Mouse (Mus musculus): ENCODE measurements around the gene Med19. TPM values are rescaled to one million over a fixed set of nuclear protein-coding genes. Genes with fewer than 3 reads are reported as not detected.

Med19 gene
- total RNA-seq, 1 experiment: 31.4 TPM

GRCm38 (mm10) chr2:84638428-84639220 is 39.6 kb upstream of the Med19 start:
- in situ Hi-C loops (cut with MboI; ENCODE audit: low sequenced_read_pairs in 2 of 2, unreplicated experiment in 2 of 2): no loop called here
- no peaks in the 10 kb centered on the region for H3K36me3 ChIP-seq (ENCODE audit: control insufficient read depth, insufficient read depth, low read length, poor library complexity, severe bottlenecking)
- no peak overlapping the region for H3K9ac ChIP-seq (ENCODE audit: insufficient read depth, low read depth, low read length, poor library complexity, severe bottlenecking)
- H3K4me3 ChIP-seq (ENCODE audit: insufficient read depth in 1 of 2, low read depth in 1 of 2, low read length in 2 of 2, poor library complexity in 1 of 2, severe bottlenecking in 1 of 2): no peak overlapping the region
- H3K9me3 ChIP-seq (ENCODE audit: control insufficient read depth, insufficient read depth, low read depth, low read length): no peaks in the 10 kb centered on the region
- TF ChIP-seq MAFK (IDR thresholded peaks at IDR 0.05; ENCODE audit: insufficient read depth, low read depth, low read length): no peak
- no peak for TF ChIP-seq ZC3H11A (IDR thresholded peaks at IDR 0.05; ENCODE audit: borderline replicate concordance, low read depth, low read length)
- peaks cover 18% of the 10 kb centered on the region in 2 experiments for H3K4me1 ChIP-seq (ENCODE audit: control insufficient read depth in 2 of 2, insufficient read depth in 2 of 2, low read length in 2 of 2, poor library complexity in 1 of 2)
- H3K27ac ChIP-seq (ENCODE audit: insufficient read depth, low read depth, low read length, poor library complexity, severe bottlenecking): no peak overlapping the region
- no peak for DNase-seq (ENCODE audit: low read depth, low spot score)

GRCm38 (mm10) chr2:84640833-84641232 is 37.4 kb upstream of the Med19 start:
- Histone ChIP-seq H3K9ac (ENCODE audit: insufficient read depth, low read depth, low read length, poor library complexity, severe bottlenecking) (no peak overlapping the region), H3K9me3 (ENCODE audit: control insufficient read depth, insufficient read depth, low read depth, low read length) (no peaks in the 10 kb centered on the region), H3K4me3 (ENCODE audit: insufficient read depth in 1 of 2, low read depth in 1 of 2, low read length in 2 of 2, poor library complexity in 1 of 2, severe bottlenecking in 1 of 2) (no peak overlapping the region), H3K36me3 (ENCODE audit: control insufficient read depth, insufficient read depth, low read length, poor library complexity, severe bottlenecking) (no peaks in the 10 kb centered on the region), H3K27ac (ENCODE audit: insufficient read depth, low read depth, low read length, poor library complexity, severe bottlenecking) (no peak overlapping the region), H3K4me1 (ENCODE audit: control insufficient read depth in 2 of 2, insufficient read depth in 2 of 2, low read length in 2 of 2, poor library complexity in 1 of 2) (peaks cover 3 to 17% of the 10 kb centered on the region in 2 experiments)
- no peak for TF ChIP-seq CHD2 (IDR thresholded peaks at IDR 0.05; ENCODE audit: low read depth, low read length)
- DNase-seq (ENCODE audit: low read depth, low spot score): no peak
- in situ Hi-C loops (cut with MboI; ENCODE audit: low sequenced_read_pairs in 2 of 2, unreplicated experiment in 2 of 2): no loop called here

- no peak overlapping the region for H3K27ac ChIP-seq (ENCODE audit: insufficient read depth, low read depth, low read length, poor library complexity, severe bottlenecking)
- no peak for DNase-seq (ENCODE audit: low read depth, low spot score)
- in situ Hi-C loops (cut with MboI; ENCODE audit: low sequenced_read_pairs in 2 of 2, unreplicated experiment in 2 of 2): no loop called here
- no peak overlapping the region for H3K9ac ChIP-seq (ENCODE audit: insufficient read depth, low read depth, low read length, poor library complexity, severe bottlenecking)
- no peak for TF ChIP-seq ZNF384 (IDR thresholded peaks at IDR 0.05; ENCODE audit: low read depth, low read length)
- TF ChIP-seq MAFK (IDR thresholded peaks at IDR 0.05; ENCODE audit: insufficient read depth, low read depth, low read length): no peak
- TF ChIP-seq ZC3H11A (IDR thresholded peaks at IDR 0.05; ENCODE audit: borderline replicate concordance, low read depth, low read length): no peak
- TF ChIP-seq HCFC1 (IDR thresholded peaks at IDR 0.05; ENCODE audit: borderline replicate concordance, insufficient read depth, low read length): no peak
- no peak for TF ChIP-seq CHD2 (IDR thresholded peaks at IDR 0.05; ENCODE audit: low read depth, low read length)
- H3K9me3 ChIP-seq (ENCODE audit: control insufficient read depth, insufficient read depth, low read depth, low read length): no peaks in the 10 kb centered on the region
- H3K4me3 ChIP-seq (ENCODE audit: insufficient read depth in 1 of 2, low read depth in 1 of 2, low read length in 2 of 2, poor library complexity in 1 of 2, severe bottlenecking in 1 of 2): no peak overlapping the region
- peaks cover 2 to 4% of the 10 kb centered on the region in 2 experiments; a peak in 3 of 4 replicates for H3K4me1 ChIP-seq (ENCODE audit: control insufficient read depth in 2 of 2, insufficient read depth in 2 of 2, low read length in 2 of 2, poor library complexity in 1 of 2)
- H3K36me3 ChIP-seq (ENCODE audit: control insufficient read depth, insufficient read depth, low read length, poor library complexity, severe bottlenecking): 0 out of 2 replicates have a peak, but pooled peaks cover 2% of the 10 kb centered on the region
Measured at GRCm38 (mm10) chr2:84646138-84646537, 32.1 kb upstream of the Med19 start.

- no peak for DNase-seq (ENCODE audit: low read depth, low spot score)
- no peak overlapping the region for H3K27ac ChIP-seq (ENCODE audit: insufficient read depth, low read depth, low read length, poor library complexity, severe bottlenecking)
- H3K9ac ChIP-seq (ENCODE audit: insufficient read depth, low read depth, low read length, poor library complexity, severe bottlenecking): no peak overlapping the region
- H3K4me3 ChIP-seq (ENCODE audit: insufficient read depth in 1 of 2, low read depth in 1 of 2, low read length in 2 of 2, poor library complexity in 1 of 2, severe bottlenecking in 1 of 2): no peak overlapping the region
- TF ChIP-seq HCFC1 (IDR thresholded peaks at IDR 0.05; ENCODE audit: borderline replicate concordance, insufficient read depth, low read length): no peak
- TF ChIP-seq ZC3H11A (IDR thresholded peaks at IDR 0.05; ENCODE audit: borderline replicate concordance, low read depth, low read length): no peak
- no peak for TF ChIP-seq ZNF384 (IDR thresholded peaks at IDR 0.05; ENCODE audit: low read depth, low read length)
- no peak for TF ChIP-seq CHD2 (IDR thresholded peaks at IDR 0.05; ENCODE audit: low read depth, low read length)
- TF ChIP-seq MAFK (IDR thresholded peaks at IDR 0.05; ENCODE audit: insufficient read depth, low read depth, low read length): no peak
- no peaks in the 10 kb centered on the region for H3K9me3 ChIP-seq (ENCODE audit: control insufficient read depth, insufficient read depth, low read depth, low read length)
- H3K36me3 ChIP-seq (ENCODE audit: control insufficient read depth, insufficient read depth, low read length, poor library complexity, severe bottlenecking): 0 out of 2 replicates have a peak, but pooled peaks cover 2% of the 10 kb centered on the region
- H3K4me1 ChIP-seq (ENCODE audit: control insufficient read depth in 2 of 2, insufficient read depth in 2 of 2, low read length in 2 of 2, poor library complexity in 1 of 2): peaks cover 2 to 4% of the 10 kb centered on the region in 2 experiments; a peak in 3 of 4 replicates
- in situ Hi-C loops (cut with MboI; ENCODE audit: low sequenced_read_pairs in 2 of 2, unreplicated experiment in 2 of 2): no loop called here
Measured at GRCm38 (mm10) chr2:84647051-84647568, 31.1 kb upstream of the Med19 start.
